Mouse (Mus musculus): Measurements from ENCODE around the gene Tnfrsf1a. TPM values are rescaled to one million over a fixed set of nuclear protein-coding genes. Genes with fewer than 3 reads are reported as not detected.

Gene Tnfrsf1a
- total and polyA plus RNA-seq, 3 experiments = 0.04 TPM; not detected in 2

DNA sequence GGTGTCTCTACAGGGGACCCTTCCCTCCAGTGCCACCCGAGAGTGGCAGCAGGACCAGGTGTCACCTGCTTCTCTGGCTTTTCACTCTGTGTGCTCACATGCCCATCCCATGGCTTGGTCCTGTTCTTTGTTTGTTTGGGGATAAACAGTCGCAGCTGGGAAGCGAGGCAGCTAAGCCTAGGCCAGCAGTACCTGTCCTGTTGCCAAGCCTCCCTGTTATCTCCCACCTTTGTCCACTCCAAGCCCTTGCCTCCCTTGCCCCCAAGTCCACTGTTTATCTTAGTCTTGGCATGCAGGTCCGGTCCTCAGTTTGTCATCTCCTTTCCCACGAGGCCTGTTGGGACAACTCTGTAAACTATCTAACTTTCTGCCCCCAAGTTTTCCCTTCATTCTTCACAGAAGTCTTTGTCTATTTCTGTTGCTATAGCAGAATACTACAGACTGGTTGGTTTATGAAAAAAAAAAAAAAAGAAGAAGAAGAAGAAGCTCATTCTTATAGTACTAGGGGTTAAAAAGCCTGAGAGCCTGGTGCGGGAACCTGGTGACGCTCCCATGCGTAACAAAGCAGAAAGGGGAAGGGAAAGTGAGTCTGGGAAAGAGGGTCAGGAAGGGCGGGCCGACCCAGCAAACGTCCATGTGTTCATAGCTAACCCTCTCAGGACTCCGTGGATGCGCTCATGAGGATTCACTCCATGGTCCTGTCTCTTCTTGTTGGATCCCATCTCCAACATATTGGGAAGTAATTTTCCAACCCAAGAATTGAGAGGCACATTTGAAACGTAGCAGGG, 15.9 kb upstream of the Tnfrsf1a start:
- TF ChIP-seq TAL1 (conservative IDR thresholded peaks at IDR 0.05; ENCODE audit: low read depth, low read length) = no peak
- TF ChIP-seq CTCF (IDR thresholded peaks at IDR 0.05; ENCODE audit: low read depth, low read length) = no peak
- no peak for TF ChIP-seq GATA1 (IDR thresholded peaks at IDR 0.05; ENCODE audit: borderline replicate concordance, low read length)
- TF ChIP-seq GATA2 (IDR thresholded peaks at IDR 0.05; ENCODE audit: borderline replicate concordance, low read depth, low read length) = no peak
- no peak for TF ChIP-seq POLR2AphosphoS5 (IDR thresholded peaks at IDR 0.05; ENCODE audit: insufficient replicate concordance, low read depth, low read length)
- H3K27me3 ChIP-seq (ENCODE audit: insufficient read depth, low read length) = no peaks in the 10 kb centered on the region
- no peak for ATAC-seq (ENCODE audit: extremely low read depth, insufficient number of reproducible peaks, low FRiP score, poor library complexity, severe bottlenecking)

DNA sequence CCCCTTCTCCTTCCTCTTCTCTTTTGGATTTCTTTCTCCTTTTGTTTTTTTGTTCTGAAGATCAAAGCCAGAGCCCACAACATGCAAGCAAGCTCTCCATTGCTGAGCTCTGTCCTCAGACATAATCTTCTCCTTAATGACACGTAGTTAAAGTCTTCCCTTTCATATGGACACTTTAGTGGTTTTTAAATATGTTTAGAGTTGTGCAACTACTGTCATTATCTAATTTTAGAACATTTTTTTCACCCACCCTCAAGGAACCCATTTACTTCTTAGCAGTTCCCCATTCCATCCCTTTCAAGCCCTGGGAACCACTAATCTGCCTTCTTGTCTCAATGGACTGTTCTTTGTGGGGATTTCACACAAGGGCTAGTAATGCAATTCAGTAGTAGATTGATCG, 14.8 kb upstream of the Tnfrsf1a start:
- Histone ChIP-seq H3K4me1 (ENCODE audit: insufficient read depth, low read depth, low read length) (no peaks in the 10 kb centered on the region), H3K27me3 (ENCODE audit: insufficient read depth, low read length) (no peaks in the 10 kb centered on the region), H3K36me3 (replicated peaks) (no peaks in the 10 kb centered on the region), H3K9me3 (replicated peaks) (peaks cover 35% of the 10 kb centered on the region), H3K4me3 (ENCODE audit: low read depth, low read length) (no peak overlapping the region)
- DNase-seq (ENCODE audit: low spot score) = no peak
- ATAC-seq (ENCODE audit: extremely low read depth, insufficient number of reproducible peaks, low FRiP score, poor library complexity, severe bottlenecking) = no peak
- no peak for TF ChIP-seq GATA1 (IDR thresholded peaks at IDR 0.05; ENCODE audit: borderline replicate concordance, low read length)
- TF ChIP-seq CTCF (IDR thresholded peaks at IDR 0.05; ENCODE audit: low read depth, low read length) = no peak
- no peak for TF ChIP-seq GATA2 (IDR thresholded peaks at IDR 0.05; ENCODE audit: borderline replicate concordance, low read depth, low read length)
- TF ChIP-seq TAL1 (conservative IDR thresholded peaks at IDR 0.05; ENCODE audit: low read depth, low read length) = no peak
- TF ChIP-seq POLR2AphosphoS5 (IDR thresholded peaks at IDR 0.05; ENCODE audit: insufficient replicate concordance, low read depth, low read length) = no peak

More for the DNA sequence above, 15.9 kb upstream of the Tnfrsf1a start:
- H3K36me3 ChIP-seq (replicated peaks) = no peaks in the 10 kb centered on the region
- H3K4me1 ChIP-seq (ENCODE audit: insufficient read depth, low read depth, low read length) = no peaks in the 10 kb centered on the region
- no peak for DNase-seq (ENCODE audit: low spot score)
- peaks cover 29% of the 10 kb centered on the region for H3K9me3 ChIP-seq (replicated peaks)
- no peak overlapping the region for H3K4me3 ChIP-seq (ENCODE audit: low read depth, low read length)

DNA sequence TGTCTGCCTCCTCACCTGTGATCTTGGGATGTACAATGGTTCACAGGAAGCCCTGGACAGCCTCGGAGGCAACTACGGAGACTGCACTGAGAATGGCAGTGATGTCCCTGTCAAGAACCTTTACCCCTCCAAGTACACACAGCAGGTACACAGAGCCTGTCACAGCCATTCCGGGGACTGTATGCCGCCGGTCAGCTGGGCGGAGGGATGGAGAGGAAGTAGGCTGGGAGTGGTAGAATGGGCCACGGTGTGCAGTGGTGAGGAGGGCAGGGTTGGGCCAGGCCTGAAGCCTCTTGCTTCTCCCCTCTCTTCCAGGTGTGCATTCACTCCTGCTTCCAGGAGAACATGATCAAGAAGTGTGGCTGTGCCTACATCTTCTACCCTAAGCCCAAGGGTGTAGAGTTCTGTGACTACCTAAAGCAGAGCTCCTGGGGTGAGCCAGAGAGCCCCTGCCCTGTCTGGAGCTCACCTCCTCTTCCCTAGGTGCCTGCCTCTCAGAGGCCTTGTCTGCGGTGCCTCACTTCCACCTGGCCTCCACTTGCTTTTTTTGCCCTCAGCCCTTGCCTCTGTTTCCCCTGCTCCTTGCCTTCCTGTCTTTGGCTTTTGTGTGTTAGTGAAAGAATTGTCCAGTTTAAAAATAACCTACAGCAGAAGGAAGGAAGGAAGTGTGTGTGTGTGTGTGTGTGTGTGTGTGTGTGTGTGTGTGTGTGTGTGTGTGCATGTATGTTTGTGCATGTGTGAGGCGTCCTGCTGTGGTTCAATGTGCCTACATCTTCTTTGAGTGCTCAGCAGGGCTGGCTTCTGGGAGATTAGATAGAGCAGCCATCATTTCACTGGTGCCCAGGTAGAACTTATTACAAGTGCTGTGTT, 10.1 kb upstream of the Tnfrsf1a start:
- no peak for ATAC-seq (ENCODE audit: extremely low read depth, insufficient number of reproducible peaks, low FRiP score, poor library complexity, severe bottlenecking)
- H3K36me3 ChIP-seq (replicated peaks) = no peaks in the 10 kb centered on the region
- no peaks in the 10 kb centered on the region for H3K27me3 ChIP-seq (ENCODE audit: insufficient read depth, low read length)
- H3K4me3 ChIP-seq (ENCODE audit: low read depth, low read length) = no peak overlapping the region
- H3K4me1 ChIP-seq (ENCODE audit: insufficient read depth, low read depth, low read length) = no peaks in the 10 kb centered on the region
- no peak for DNase-seq (ENCODE audit: low spot score)
- H3K9me3 ChIP-seq (replicated peaks) = peaks cover 41% of the 10 kb centered on the region
- TF ChIP-seq POLR2AphosphoS5 (IDR thresholded peaks at IDR 0.05; ENCODE audit: insufficient replicate concordance, low read depth, low read length) = no peak
- no peak for TF ChIP-seq CTCF (IDR thresholded peaks at IDR 0.05; ENCODE audit: low read depth, low read length)
- TF ChIP-seq GATA1 (IDR thresholded peaks at IDR 0.05; ENCODE audit: borderline replicate concordance, low read length) = no peak
- TF ChIP-seq GATA2 (IDR thresholded peaks at IDR 0.05; ENCODE audit: borderline replicate concordance, low read depth, low read length) = no peak
- no peak for TF ChIP-seq TAL1 (conservative IDR thresholded peaks at IDR 0.05; ENCODE audit: low read depth, low read length)

DNA sequence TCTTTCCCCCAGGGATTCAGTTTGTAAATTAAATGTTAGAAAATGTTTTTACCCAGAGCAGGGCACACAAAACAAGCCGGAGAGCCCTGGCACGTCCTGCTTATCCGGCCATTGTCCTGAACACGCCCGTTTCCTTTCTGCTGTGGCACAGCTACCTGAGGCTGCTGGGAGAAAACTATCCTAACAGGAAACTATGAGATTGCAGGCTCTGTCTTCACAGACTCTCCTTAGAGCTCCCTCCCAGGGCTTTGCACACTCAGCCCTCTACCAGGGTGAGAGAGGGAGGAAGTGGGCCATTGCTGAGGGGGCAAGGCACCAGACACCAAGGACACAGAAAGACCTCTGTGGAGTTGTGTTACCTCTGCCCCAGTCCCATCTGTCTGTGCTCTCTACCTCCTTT, 8.9 kb upstream of the Tnfrsf1a start:
- Histone ChIP-seq H3K4me1 (ENCODE audit: insufficient read depth, low read depth, low read length) (no peaks in the 10 kb centered on the region), H3K27me3 (ENCODE audit: insufficient read depth, low read length) (no peaks in the 10 kb centered on the region), H3K9me3 (replicated peaks) (peaks cover 53% of the 10 kb centered on the region), H3K36me3 (replicated peaks) (no peaks in the 10 kb centered on the region), H3K4me3 (ENCODE audit: low read depth, low read length) (no peak overlapping the region)
- no peak for ATAC-seq (ENCODE audit: extremely low read depth, insufficient number of reproducible peaks, low FRiP score, poor library complexity, severe bottlenecking)
- no peak for DNase-seq (ENCODE audit: low spot score)
- TF ChIP-seq GATA2 (IDR thresholded peaks at IDR 0.05; ENCODE audit: borderline replicate concordance, low read depth, low read length) (no peak), TAL1 (conservative IDR thresholded peaks at IDR 0.05; ENCODE audit: low read depth, low read length) (no peak), CTCF (IDR thresholded peaks at IDR 0.05; ENCODE audit: low read depth, low read length) (no peak), POLR2AphosphoS5 (IDR thresholded peaks at IDR 0.05; ENCODE audit: insufficient replicate concordance, low read depth, low read length) (no peak), GATA1 (IDR thresholded peaks at IDR 0.05; ENCODE audit: borderline replicate concordance, low read length) (no peak)

DNA sequence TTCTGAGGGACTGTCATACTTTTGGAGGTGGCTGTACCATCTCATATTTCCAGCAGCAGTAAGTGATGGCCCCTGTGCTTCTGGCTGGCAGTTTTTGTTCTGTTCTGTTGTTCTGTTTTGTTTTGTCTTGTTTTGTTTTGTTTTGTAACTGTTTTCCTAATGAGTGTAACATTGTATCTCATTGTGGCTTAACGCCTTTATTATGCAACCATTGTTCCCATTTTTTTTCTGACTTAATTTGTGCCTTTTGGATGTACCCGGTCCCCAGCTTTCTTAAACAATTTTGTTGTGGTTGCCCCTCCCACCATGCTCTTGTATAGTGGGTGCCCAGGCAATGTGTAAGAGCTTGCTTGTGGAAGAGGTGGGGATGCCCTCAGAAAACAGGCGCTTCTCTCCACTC, 7.0 kb upstream of the Tnfrsf1a start:
- Histone ChIP-seq H3K4me1 (ENCODE audit: insufficient read depth, low read depth, low read length) (no peaks in the 10 kb centered on the region), H3K4me3 (ENCODE audit: low read depth, low read length) (no peak overlapping the region), H3K36me3 (replicated peaks) (no peaks in the 10 kb centered on the region), H3K9me3 (replicated peaks) (peaks cover 52% of the 10 kb centered on the region), H3K27me3 (ENCODE audit: insufficient read depth, low read length) (no peaks in the 10 kb centered on the region)
- ATAC-seq (ENCODE audit: extremely low read depth, insufficient number of reproducible peaks, low FRiP score, poor library complexity, severe bottlenecking) (no peak), DNase-seq (ENCODE audit: low spot score) (no peak)
- TF ChIP-seq TAL1 (conservative IDR thresholded peaks at IDR 0.05; ENCODE audit: low read depth, low read length) = no peak
- TF ChIP-seq CTCF (IDR thresholded peaks at IDR 0.05; ENCODE audit: low read depth, low read length) = no peak
- no peak for TF ChIP-seq POLR2AphosphoS5 (IDR thresholded peaks at IDR 0.05; ENCODE audit: insufficient replicate concordance, low read depth, low read length)
- no peak for TF ChIP-seq GATA2 (IDR thresholded peaks at IDR 0.05; ENCODE audit: borderline replicate concordance, low read depth, low read length)
- TF ChIP-seq GATA1 (IDR thresholded peaks at IDR 0.05; ENCODE audit: borderline replicate concordance, low read length) = no peak

DNA sequence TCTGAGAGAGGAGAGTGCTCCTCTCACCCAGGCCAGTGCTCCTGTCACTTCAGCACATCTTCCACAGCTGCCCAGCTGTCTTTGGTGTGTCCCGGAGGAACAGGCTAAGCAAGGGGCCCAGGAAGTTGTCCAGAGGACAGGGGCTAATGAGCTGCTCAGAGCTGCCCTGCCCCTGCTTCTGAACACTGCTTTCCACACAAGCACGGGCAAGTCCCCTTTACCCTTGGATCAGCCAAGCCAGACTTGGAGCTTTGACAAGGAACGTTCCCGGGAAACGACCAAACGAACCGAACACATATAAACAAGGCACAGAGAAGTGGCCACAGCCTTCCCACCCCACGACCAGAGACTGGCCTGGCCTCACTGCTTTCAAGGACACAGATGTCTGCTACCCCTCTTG, 5.1 kb upstream of the Tnfrsf1a start:
- ATAC-seq (ENCODE audit: extremely low read depth, insufficient number of reproducible peaks, low FRiP score, poor library complexity, severe bottlenecking) = no peak
- H3K4me3 ChIP-seq (ENCODE audit: low read depth, low read length) = no peak overlapping the region
- no peaks in the 10 kb centered on the region for H3K27me3 ChIP-seq (ENCODE audit: insufficient read depth, low read length)
- H3K9me3 ChIP-seq (replicated peaks) = peaks cover 48% of the 10 kb centered on the region
- no peak for DNase-seq (ENCODE audit: low spot score)
- H3K4me1 ChIP-seq (ENCODE audit: insufficient read depth, low read depth, low read length) = no peaks in the 10 kb centered on the region
- TF ChIP-seq POLR2AphosphoS5 (IDR thresholded peaks at IDR 0.05; ENCODE audit: insufficient replicate concordance, low read depth, low read length) (no peak), GATA2 (IDR thresholded peaks at IDR 0.05; ENCODE audit: borderline replicate concordance, low read depth, low read length) (no peak), GATA1 (IDR thresholded peaks at IDR 0.05; ENCODE audit: borderline replicate concordance, low read length) (no peak), CTCF (IDR thresholded peaks at IDR 0.05; ENCODE audit: low read depth, low read length) (no peak), TAL1 (conservative IDR thresholded peaks at IDR 0.05; ENCODE audit: low read depth, low read length) (no peak)
- H3K36me3 ChIP-seq (replicated peaks) = no peaks in the 10 kb centered on the region
